Mouse (Mus musculus): ENCODE measurements at regions not wholly inside any gene's neighbourhood (a gene's known extent, or its start where the extent isn't known, plus 50 kb on each side); places are given as distances from the start of the nearest gene placed in this dataset.

- DNase-seq, result no peak
- Histone ChIP-seq H3K27me3 (ENCODE audit: control insufficient read depth, insufficient read depth, low read length) (no peaks in the 10 kb centered on the region), H3K4me2 (ENCODE audit: low read length) (no peak overlapping the region), H3K4me1 (ENCODE audit: control insufficient read depth, insufficient read depth, low read length) (peaks cover 13% of the 10 kb centered on the region), H3K27ac (replicated peaks; ENCODE audit: low read depth, low read length) (no peak overlapping the region), H3K36me3 (ENCODE audit: control insufficient read depth, insufficient read depth, low read length) (no peaks in the 10 kb centered on the region), H3K9me3 (ENCODE audit: control insufficient read depth, low read length) (no peaks in the 10 kb centered on the region), H3K9ac (replicated peaks; ENCODE audit: low read length) (no peak overlapping the region), H3K4me3 (replicated peaks; ENCODE audit: low read depth, low read length) (no peak overlapping the region)
- WGBS, result 87% methylated on average over 6 of the region's 6 CpGs
- no peak for ATAC-seq (ENCODE audit: low FRiP score, low TSS enrichment)
Observed at GRCm38 (mm10) chr1:168600461-168601160, 168.5 kb upstream of the Pbx1 start.

- no peaks in the 10 kb centered on the region for H3K27me3 ChIP-seq (ENCODE audit: control insufficient read depth, insufficient read depth, low read length)
- WGBS, result 11% methylated on average over 11 of the region's 11 CpGs
- H3K4me3 ChIP-seq (replicated peaks; ENCODE audit: low read depth, low read length), result no peak overlapping the region
- H3K4me1 ChIP-seq (ENCODE audit: control insufficient read depth, insufficient read depth, low read length), result peaks cover 13% of the 10 kb centered on the region
- DNase-seq (peak; percentile 56), ATAC-seq (ENCODE audit: low FRiP score, low TSS enrichment) (no peak)
- no peak overlapping the region for H3K9ac ChIP-seq (replicated peaks; ENCODE audit: low read length)
- H3K4me2 ChIP-seq (ENCODE audit: low read length), result peak overlapping the region; percentile 41
- H3K9me3 ChIP-seq (ENCODE audit: control insufficient read depth, low read length), result no peaks in the 10 kb centered on the region
- peak overlapping the region; percentile 39; the same call in 1 of the 2 replicates for H3K27ac ChIP-seq (replicated peaks; ENCODE audit: low read depth, low read length)
- no peaks in the 10 kb centered on the region for H3K36me3 ChIP-seq (ENCODE audit: control insufficient read depth, insufficient read depth, low read length)
Observed at GRCm38 (mm10) chr1:168598191-168598667, 166.2 kb upstream of the Pbx1 start.

- no peak overlapping the region for H3K9ac ChIP-seq (replicated peaks; ENCODE audit: low read length)
- H3K27ac ChIP-seq (replicated peaks; ENCODE audit: low read depth, low read length), result peak overlapping the region; percentile 39
- H3K4me1 ChIP-seq (ENCODE audit: control insufficient read depth, insufficient read depth, low read length), result peaks cover 13% of the 10 kb centered on the region
- peak; percentile 47 for DNase-seq
- WGBS, result 14% methylated on average over 5 of the region's 5 CpGs
- H3K9me3 ChIP-seq (ENCODE audit: control insufficient read depth, low read length), result no peaks in the 10 kb centered on the region
- peak overlapping the region; percentile 41 for H3K4me2 ChIP-seq (ENCODE audit: low read length)
- no peaks in the 10 kb centered on the region for H3K36me3 ChIP-seq (ENCODE audit: control insufficient read depth, insufficient read depth, low read length)
- no peaks in the 10 kb centered on the region for H3K27me3 ChIP-seq (ENCODE audit: control insufficient read depth, insufficient read depth, low read length)
- no peak overlapping the region for H3K4me3 ChIP-seq (replicated peaks; ENCODE audit: low read depth, low read length)
- no peak for ATAC-seq (ENCODE audit: low FRiP score, low TSS enrichment)
Observed at GRCm38 (mm10) chr1:168597495-168597894, 165.4 kb upstream of the Pbx1 start.

- H3K4me1 ChIP-seq (ENCODE audit: control insufficient read depth, insufficient read depth, low read length), result no peaks in the 10 kb centered on the region
- no peaks in the 10 kb centered on the region for H3K27me3 ChIP-seq (ENCODE audit: control insufficient read depth, insufficient read depth, low read length)
- H3K9me3 ChIP-seq (ENCODE audit: control insufficient read depth, low read length), result no peaks in the 10 kb centered on the region
- H3K36me3 ChIP-seq (ENCODE audit: control insufficient read depth, insufficient read depth, low read length), result no peaks in the 10 kb centered on the region
- no peak for DNase-seq
- no peak for ATAC-seq (ENCODE audit: low FRiP score, low TSS enrichment)
- no peak overlapping the region for H3K4me3 ChIP-seq (replicated peaks; ENCODE audit: low read depth, low read length)
- no peak overlapping the region for H3K4me2 ChIP-seq (ENCODE audit: low read length)
- no peak overlapping the region for H3K9ac ChIP-seq (replicated peaks; ENCODE audit: low read length)
- no peak overlapping the region for H3K27ac ChIP-seq (replicated peaks; ENCODE audit: low read depth, low read length)
- 94% methylated on average over 3 of the region's 3 CpGs for WGBS
Observed at GRCm38 (mm10) chr1:168584137-168584536, 152.1 kb upstream of the Pbx1 start.

GRCm38 (mm10) chr1:168582434-168582833, 150.4 kb upstream of the Pbx1 start:
- 63% methylated on average over 5 of the region's 5 CpGs for WGBS
- Histone ChIP-seq H3K27me3 (ENCODE audit: control insufficient read depth, insufficient read depth, low read length) (no peaks in the 10 kb centered on the region), H3K4me1 (ENCODE audit: control insufficient read depth, insufficient read depth, low read length) (no peaks in the 10 kb centered on the region), H3K36me3 (ENCODE audit: control insufficient read depth, insufficient read depth, low read length) (no peaks in the 10 kb centered on the region), H3K9ac (replicated peaks; ENCODE audit: low read length) (no peak overlapping the region), H3K27ac (replicated peaks; ENCODE audit: low read depth, low read length) (no peak overlapping the region), H3K9me3 (ENCODE audit: control insufficient read depth, low read length) (no peaks in the 10 kb centered on the region), H3K4me2 (ENCODE audit: low read length) (no peak overlapping the region), H3K4me3 (replicated peaks; ENCODE audit: low read depth, low read length) (no peak overlapping the region)
- DNase-seq, result no peak
- ATAC-seq (ENCODE audit: low FRiP score, low TSS enrichment), result no peak

GRCm38 (mm10) chr1:168569930-168570515, 138.0 kb upstream of the Pbx1 start:
- no peak overlapping the region for H3K4me2 ChIP-seq (ENCODE audit: low read length)
- no peaks in the 10 kb centered on the region; the same call in 1 of the 2 replicates for H3K4me1 ChIP-seq (ENCODE audit: control insufficient read depth, insufficient read depth, low read length)
- H3K27ac ChIP-seq (replicated peaks; ENCODE audit: low read depth, low read length), result no peak overlapping the region
- no peaks in the 10 kb centered on the region for H3K36me3 ChIP-seq (ENCODE audit: control insufficient read depth, insufficient read depth, low read length)
- DNase-seq, result peak; percentile 31
- WGBS, result 9% methylated on average over 5 of the region's 5 CpGs
- H3K4me3 ChIP-seq (replicated peaks; ENCODE audit: low read depth, low read length), result no peak overlapping the region
- no peaks in the 10 kb centered on the region for H3K9me3 ChIP-seq (ENCODE audit: control insufficient read depth, low read length)
- no peak for ATAC-seq (ENCODE audit: low FRiP score, low TSS enrichment)
- no peaks in the 10 kb centered on the region for H3K27me3 ChIP-seq (ENCODE audit: control insufficient read depth, insufficient read depth, low read length)
- H3K9ac ChIP-seq (replicated peaks; ENCODE audit: low read length), result no peak overlapping the region

- WGBS, result 90% methylated on average over 3 of the region's 3 CpGs
- DNase-seq, result no peak
- no peak overlapping the region for H3K9ac ChIP-seq (replicated peaks; ENCODE audit: low read length)
- ATAC-seq (ENCODE audit: low FRiP score, low TSS enrichment), result no peak
- H3K4me2 ChIP-seq (ENCODE audit: low read length), result no peak overlapping the region
- H3K4me1 ChIP-seq (ENCODE audit: control insufficient read depth, insufficient read depth, low read length), result no peaks in the 10 kb centered on the region
- no peak overlapping the region for H3K4me3 ChIP-seq (replicated peaks; ENCODE audit: low read depth, low read length)
- H3K27me3 ChIP-seq (ENCODE audit: control insufficient read depth, insufficient read depth, low read length), result no peaks in the 10 kb centered on the region
- no peak overlapping the region for H3K27ac ChIP-seq (replicated peaks; ENCODE audit: low read depth, low read length)
- no peaks in the 10 kb centered on the region for H3K9me3 ChIP-seq (ENCODE audit: control insufficient read depth, low read length)
- no peaks in the 10 kb centered on the region for H3K36me3 ChIP-seq (ENCODE audit: control insufficient read depth, insufficient read depth, low read length)
Observed at GRCm38 (mm10) chr1:168552394-168552793, 120.3 kb upstream of the Pbx1 start.

GRCm38 (mm10) chr1:168549807-168550435, 117.9 kb upstream of the Pbx1 start:
- peak; percentile 68; the same call in 1 of the 2 replicates for ATAC-seq (ENCODE audit: low FRiP score, low TSS enrichment)
- WGBS, result 25% methylated on average over 7 of the region's 7 CpGs

More at GRCm38 (mm10) chr1:168549807-168550435, 117.9 kb upstream of the Pbx1 start:
- no peaks in the 10 kb centered on the region for H3K36me3 ChIP-seq (ENCODE audit: control insufficient read depth, insufficient read depth, low read length)
- DNase-seq, result peak; percentile 66
- no peak overlapping the region for H3K4me2 ChIP-seq (ENCODE audit: low read length)
- H3K4me3 ChIP-seq (replicated peaks; ENCODE audit: low read depth, low read length), result no peak overlapping the region
- H3K9ac ChIP-seq (replicated peaks; ENCODE audit: low read length), result no peak overlapping the region
- no peak overlapping the region for H3K27ac ChIP-seq (replicated peaks; ENCODE audit: low read depth, low read length)
- H3K4me1 ChIP-seq (ENCODE audit: control insufficient read depth, insufficient read depth, low read length), result no peaks in the 10 kb centered on the region
- H3K27me3 ChIP-seq (ENCODE audit: control insufficient read depth, insufficient read depth, low read length), result no peaks in the 10 kb centered on the region
- no peaks in the 10 kb centered on the region for H3K9me3 ChIP-seq (ENCODE audit: control insufficient read depth, low read length)
